Mouse (Mus musculus): ENCODE data around the gene Cabp4. TPM values are rescaled to one million over a fixed set of nuclear protein-coding genes. Genes with fewer than 3 reads are reported as not detected.

Gene Cabp4
- polyA plus RNA-seq, 1 experiment: 2.2 TPM

DNA sequence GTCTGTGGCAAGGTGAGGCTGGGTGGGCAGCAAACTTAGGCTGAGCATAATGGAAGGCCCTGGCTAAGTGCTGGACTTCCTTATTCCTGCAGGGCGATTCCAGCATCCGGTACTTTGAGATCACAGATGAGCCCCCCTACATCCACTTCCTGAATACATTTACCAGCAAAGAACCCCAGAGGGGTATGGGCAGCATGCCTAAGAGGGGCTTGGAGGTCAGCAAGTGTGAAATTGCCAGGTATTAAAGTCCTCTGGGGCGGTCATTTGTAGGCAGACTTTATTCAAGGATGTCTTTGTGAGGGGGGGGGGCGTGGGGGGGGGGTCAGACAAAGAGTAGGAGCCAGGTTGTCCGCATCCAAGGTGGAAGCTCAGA, 7.6 kb upstream of the Cabp4 start:
- TF ChIP-seq POLR2A (IDR thresholded peaks at IDR 0.05; ENCODE audit: low read depth, low read length) (no peak), CTCF (IDR thresholded peaks at IDR 0.05; ENCODE audit: extremely low read depth, insufficient read depth, insufficient read length, insufficient replicate concordance) (no peak)

DNA sequence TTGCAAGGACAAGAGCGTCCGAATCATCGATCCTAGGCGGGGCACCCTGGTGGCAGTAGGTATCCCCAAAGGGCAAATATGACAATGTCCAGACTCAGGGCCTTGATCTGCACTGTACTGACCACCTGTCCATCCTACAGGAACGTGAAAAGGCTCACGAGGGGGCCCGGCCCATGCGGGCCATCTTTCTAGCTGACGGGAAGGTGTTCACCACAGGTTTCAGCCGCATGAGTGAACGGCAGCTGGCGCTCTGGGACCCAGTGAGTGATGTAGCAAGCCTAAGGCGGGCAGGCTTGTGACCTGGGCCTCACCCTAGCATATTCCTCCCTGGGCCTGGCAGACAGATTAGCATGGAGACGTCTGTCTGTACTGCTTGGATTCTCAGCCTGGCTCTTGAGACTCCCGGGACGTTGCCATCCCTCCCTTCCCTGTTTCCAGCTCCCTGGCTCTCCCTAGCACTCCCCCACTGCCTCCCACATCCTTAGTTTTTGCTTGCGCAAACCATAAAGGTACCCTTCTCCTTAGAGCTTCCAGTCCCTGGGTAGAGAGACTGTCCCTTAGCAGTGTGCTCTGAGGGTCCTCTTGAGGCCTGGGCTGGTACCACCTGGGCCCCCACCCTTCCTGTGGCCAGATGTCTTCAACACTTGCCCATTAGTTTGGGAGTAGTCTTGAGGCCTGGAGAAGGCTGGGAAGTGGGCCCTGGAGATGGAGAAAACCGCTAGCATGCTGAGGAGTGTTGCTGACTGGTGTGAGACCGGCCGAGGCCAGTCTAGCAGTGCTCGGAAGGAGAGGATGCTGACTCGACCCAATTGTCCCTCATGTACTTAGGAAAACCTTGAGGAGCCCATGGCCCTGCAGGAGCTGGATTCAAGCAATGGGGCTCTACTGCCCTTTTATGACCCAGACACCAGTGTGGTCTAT, 7.0 kb upstream of the Cabp4 start:
- DNase-seq (ENCODE audit: low read depth in 1 of 2, low spot score in 2 of 2): no peak
- Histone ChIP-seq H3K4me1 (ENCODE audit: control insufficient read depth, insufficient read depth, insufficient read length) (peaks cover 39% of the 10 kb centered on the region), H3K27ac (ENCODE audit: insufficient read depth, low read length) (no peak overlapping the region; the same call in 1 of the 2 replicates), H3K36me3 (ENCODE audit: control insufficient read depth, insufficient read depth, low read length) (peaks cover 24% of the 10 kb centered on the region), H3K27me3 (ENCODE audit: control insufficient read depth, insufficient read depth, low read length) (no peaks in the 10 kb centered on the region), H3K4me3 (ENCODE audit: extremely low read depth, insufficient read depth, insufficient read length) (no peak overlapping the region)
- TF ChIP-seq POLR2A (IDR thresholded peaks at IDR 0.05; ENCODE audit: low read depth, low read length) (no peak), CTCF (IDR thresholded peaks at IDR 0.05; ENCODE audit: extremely low read depth, insufficient read depth, insufficient read length, insufficient replicate concordance) (no peak)
- WGBS: 77% methylated on average over 22 of the region's 22 CpGs

More for the DNA sequence above, 7.6 kb upstream of the Cabp4 start:
- DNase-seq (ENCODE audit: low read depth in 1 of 2, low spot score in 2 of 2): no peak
- Histone ChIP-seq H3K36me3 (ENCODE audit: control insufficient read depth, insufficient read depth, low read length) (peaks cover 30% of the 10 kb centered on the region), H3K27me3 (ENCODE audit: control insufficient read depth, insufficient read depth, low read length) (no peaks in the 10 kb centered on the region), H3K27ac (ENCODE audit: insufficient read depth, low read length) (no peak overlapping the region), H3K4me3 (ENCODE audit: extremely low read depth, insufficient read depth, insufficient read length) (no peak overlapping the region), H3K4me1 (ENCODE audit: control insufficient read depth, insufficient read depth, insufficient read length) (peaks cover 41% of the 10 kb centered on the region)
- 88% methylated on average over 5 of the region's 5 CpGs for WGBS

DNA sequence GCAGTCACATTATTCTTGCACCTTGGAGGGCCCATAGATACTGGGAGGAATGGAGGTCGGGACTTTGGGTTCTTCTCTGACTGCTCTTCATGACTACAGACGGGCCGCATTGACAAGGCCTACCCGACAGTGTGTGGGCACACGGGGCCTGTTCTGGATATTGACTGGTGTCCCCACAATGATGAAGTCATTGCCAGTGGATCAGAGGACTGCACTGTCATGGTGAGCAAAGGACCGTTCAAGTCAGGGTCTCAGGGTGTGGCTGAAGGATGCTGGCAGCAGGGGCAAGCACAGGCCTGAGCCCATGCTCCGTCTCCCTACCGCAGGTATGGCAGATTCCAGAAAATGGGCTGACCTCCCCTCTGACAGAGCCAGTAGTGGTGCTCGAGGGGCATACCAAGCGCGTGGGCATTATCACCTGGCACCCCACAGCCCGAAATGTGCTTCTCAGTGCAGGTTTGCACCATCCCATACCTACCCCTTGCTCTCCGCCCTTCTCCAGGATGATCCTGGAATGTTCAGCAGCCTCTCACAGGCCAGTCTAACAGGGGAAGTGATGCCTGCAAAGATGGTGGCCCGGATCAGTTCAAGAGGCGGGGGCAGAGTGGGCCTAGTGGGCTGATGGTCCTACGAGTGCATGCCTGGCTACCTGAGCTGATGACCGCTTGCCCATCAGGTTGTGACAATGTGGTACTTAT, 6.1 kb upstream of the Cabp4 start:
- TF ChIP-seq CTCF (IDR thresholded peaks at IDR 0.05; ENCODE audit: extremely low read depth, insufficient read depth, insufficient read length, insufficient replicate concordance): no peak
- no peak for TF ChIP-seq POLR2A (IDR thresholded peaks at IDR 0.05; ENCODE audit: low read depth, low read length)
- H3K36me3 ChIP-seq (ENCODE audit: control insufficient read depth, insufficient read depth, low read length): peaks cover 22% of the 10 kb centered on the region
- DNase-seq (ENCODE audit: low read depth in 1 of 2, low spot score in 2 of 2): no peak
- no peaks in the 10 kb centered on the region for H3K27me3 ChIP-seq (ENCODE audit: control insufficient read depth, insufficient read depth, low read length)
- H3K27ac ChIP-seq (ENCODE audit: insufficient read depth, low read length): no peak overlapping the region; the same call in 1 of the 2 replicates
- H3K4me3 ChIP-seq (ENCODE audit: extremely low read depth, insufficient read depth, insufficient read length): 0 out of 2 replicates have a peak overlapping the region, but pooled peaks have one; percentile 77
- WGBS: 88% methylated on average over 17 of the region's 17 CpGs
- H3K4me1 ChIP-seq (ENCODE audit: control insufficient read depth, insufficient read depth, insufficient read length): peaks cover 45% of the 10 kb centered on the region

GRCm38 (mm10) chr19:4149283-4149682, 5.5 kb upstream of the Cabp4 start:
- H3K4me1 ChIP-seq (ENCODE audit: control insufficient read depth, insufficient read depth, insufficient read length): peaks cover 50% of the 10 kb centered on the region
- peak overlapping the region; percentile 77 for H3K4me3 ChIP-seq (ENCODE audit: extremely low read depth, insufficient read depth, insufficient read length)
- TF ChIP-seq POLR2A (IDR thresholded peaks at IDR 0.05; ENCODE audit: low read depth, low read length): no peak
- H3K36me3 ChIP-seq (ENCODE audit: control insufficient read depth, insufficient read depth, low read length): peaks cover 22% of the 10 kb centered on the region
- peak overlapping the region; percentile 86 for H3K27ac ChIP-seq (ENCODE audit: insufficient read depth, low read length)
- 60% methylated on average over 11 of the region's 11 CpGs for WGBS
- DNase-seq (ENCODE audit: low read depth in 1 of 2, low spot score in 2 of 2): no peak
- H3K27me3 ChIP-seq (ENCODE audit: control insufficient read depth, insufficient read depth, low read length): no peaks in the 10 kb centered on the region

- WGBS: 6% methylated on average over 8 of the region's 8 CpGs
- peak overlapping the region; percentile 77 for H3K4me3 ChIP-seq (ENCODE audit: extremely low read depth, insufficient read depth, insufficient read length)
- no peaks in the 10 kb centered on the region for H3K27me3 ChIP-seq (ENCODE audit: control insufficient read depth, insufficient read depth, low read length)
- no peak for DNase-seq (ENCODE audit: low read depth in 1 of 2, low spot score in 2 of 2)
- TF ChIP-seq CTCF (IDR thresholded peaks at IDR 0.05; ENCODE audit: extremely low read depth, insufficient read depth, insufficient read length, insufficient replicate concordance) (no peak), POLR2A (IDR thresholded peaks at IDR 0.05; ENCODE audit: low read depth, low read length) (no peak)
- H3K36me3 ChIP-seq (ENCODE audit: control insufficient read depth, insufficient read depth, low read length): peaks cover 22% of the 10 kb centered on the region
- peak overlapping the region; percentile 86 for H3K27ac ChIP-seq (ENCODE audit: insufficient read depth, low read length)
- H3K4me1 ChIP-seq (ENCODE audit: control insufficient read depth, insufficient read depth, insufficient read length): peaks cover 50% of the 10 kb centered on the region
Measured at GRCm38 (mm10) chr19:4148819-4149218, 5.0 kb upstream of the Cabp4 start.

- TF ChIP-seq CTCF (IDR thresholded peaks at IDR 0.05; ENCODE audit: extremely low read depth, insufficient read depth, insufficient read length, insufficient replicate concordance) (no peak), POLR2A (IDR thresholded peaks at IDR 0.05; ENCODE audit: low read depth, low read length) (peak; percentile 65)
- H3K36me3 ChIP-seq (ENCODE audit: control insufficient read depth, insufficient read depth, low read length): peaks cover 19% of the 10 kb centered on the region
- peak within 1 kb of the TSS; percentile 86 for H3K27ac ChIP-seq (ENCODE audit: insufficient read depth, low read length)
- peak within 1 kb of the TSS; percentile 77 for H3K4me3 ChIP-seq (ENCODE audit: extremely low read depth, insufficient read depth, insufficient read length)
- peak; percentile 76 to 92 for DNase-seq (ENCODE audit: low read depth in 1 of 2, low spot score in 2 of 2)
- peaks cover 50% of the 10 kb centered on the region for H3K4me1 ChIP-seq (ENCODE audit: control insufficient read depth, insufficient read depth, insufficient read length)
- 1% methylated on average over 32 of the region's 33 CpGs for WGBS
- H3K27me3 ChIP-seq (ENCODE audit: control insufficient read depth, insufficient read depth, low read length): no peaks in the 10 kb centered on the region
Measured at GRCm38 (mm10) chr19:4148491-4148806, 4.6 kb upstream of the Cabp4 start, which contains the start of gene Coro1b. Gene Coro1b, plus strand, starts transcription at chr19:4148619.
